Mouse (Mus musculus) small intestine, adult 2 months (tissue): Measurements from ENCODE around the gene 5730480H06Rik. TPM values are rescaled to one million over a fixed set of nuclear protein-coding genes. Genes with fewer than 3 reads are reported as not detected.

Experiments used
- H3K27ac ChIP-seq: fragments of 200-500 bp; 2 replicates; pipeline ENCODE4 v1.5.1; 2012; ENCODE audit warnings: low read depth, low read length, control low read depth, inconsistent platforms; ENCODE audit not compliant: insufficient read depth
- H3K27me3 ChIP-seq: fragments of 200-500 bp; 2 replicates; pipeline ENCODE4 v1.6.1; 2012; ENCODE audit warnings: mild to moderate bottlenecking, moderate library complexity, low read length, inconsistent platforms; ENCODE audit not compliant: control insufficient read depth, insufficient read depth
- H3K36me3 ChIP-seq: fragments of 200-500 bp; 2 replicates; pipeline ENCODE4 v1.6.1; 2012; ENCODE audit warnings: mild to moderate bottlenecking, low read length, control low read depth, inconsistent platforms; ENCODE audit not compliant: control insufficient read depth, insufficient read depth
- H3K4me1 ChIP-seq: fragments of 200-500 bp; 2 replicates; pipeline ENCODE4 v1.6.1; 2012; ENCODE audit warnings: low read length, inconsistent platforms, mixed read lengths; ENCODE audit not compliant: control insufficient read depth, insufficient read depth, insufficient read length
- H3K4me3 ChIP-seq: fragments of 200-500 bp; 2 replicates; pipeline ENCODE4 v1.5.1; 2012; ENCODE audit warnings: low read depth, mild to moderate bottlenecking, control low read depth, inconsistent platforms, low read length, moderate library complexity
- CTCF ChIP-seq: fragments of 200-500 bp; IDR thresholded peaks from 2 replicates; pipeline ENCODE4 v1.5.1; 2012; ENCODE audit warnings: low read depth, mild to moderate bottlenecking, control low read depth, inconsistent platforms, low read length, moderate library complexity, mixed read lengths; ENCODE audit not compliant: insufficient replicate concordance, insufficient read length; ENCODE audit errors: extremely low read depth
- POLR2A ChIP-seq: fragments of 200-500 bp; IDR thresholded peaks from 2 replicates; pipeline ENCODE4 v1.6.1; 2012; ENCODE audit warnings: low read depth, mild to moderate bottlenecking, control low read depth, inconsistent platforms, low read length, moderate library complexity
- WGBS: fragments of 180-500 bp; shearing (Covaris S2); methylation state at CpG from one replicate; pipeline ENCODE4 v1.1.7; 2018; 5-methylcytosine and 5-hydroxymethylcytosine counted together
- polyA plus RNA-seq: library from polyadenylated mRNA; depleted of rRNA; stranded (reverse); fragments of >200 nt; gene quantifications from 2 replicates; pipeline ENCODE4 v1.2.3, GENCODE M21; 2012; rRNA removed

The 5730480H06Rik gene
- polyA plus RNA-seq, result 0.75 and 1.1 TPM in 2 replicates

- WGBS, result 92% methylated on average over 8 of the region's 8 CpGs
- Histone ChIP-seq H3K4me1 (no peaks in the 10 kb centered on the region), H3K4me3 (no peak within 1 kb of the TSS), H3K36me3 (no peaks in the 10 kb centered on the region), H3K27me3 (no peaks in the 10 kb centered on the region), H3K27ac (no peak within 1 kb of the TSS)
- TF ChIP-seq CTCF (no peak), POLR2A (no peak)
These were observed at the start of gene 5730480H06Rik for GRCm38 (mm10) chr5:48327652-48328051. 5730480H06Rik (plus strand) TSS chr5:48327952.

- TF ChIP-seq POLR2A, result no peak
- TF ChIP-seq CTCF, result no peak
- no peak overlapping the region for H3K27ac ChIP-seq
- H3K4me1 ChIP-seq, result no peaks in the 10 kb centered on the region
- H3K27me3 ChIP-seq, result no peaks in the 10 kb centered on the region
- no peaks in the 10 kb centered on the region for H3K36me3 ChIP-seq
- no peak overlapping the region for H3K4me3 ChIP-seq
- 84% methylated on average over 3 of the region's 3 CpGs for WGBS
These were observed 26.6 kb upstream of the 5730480H06Rik start for GRCm38 (mm10) chr5:48301186-48301585.

GRCm38 (mm10) chr5:48315057-48315602, 12.6 kb upstream of the 5730480H06Rik start:
- 62% methylated on average over 6 of the region's 6 CpGs for WGBS
- Histone ChIP-seq H3K4me3 (no peak overlapping the region), H3K4me1 (no peaks in the 10 kb centered on the region)

GRCm38 (mm10) chr5:48320597-48320996, 7.2 kb upstream of the 5730480H06Rik start:
- Histone ChIP-seq H3K4me3 (no peak overlapping the region), H3K27me3 (no peaks in the 10 kb centered on the region), H3K27ac (no peak overlapping the region), H3K36me3 (no peaks in the 10 kb centered on the region), H3K4me1 (no peaks in the 10 kb centered on the region)
- no peak for TF ChIP-seq POLR2A
- TF ChIP-seq CTCF, result no peak
- WGBS, result 77% methylated on average over 4 of the region's 4 CpGs

More at GRCm38 (mm10) chr5:48315057-48315602, 12.6 kb upstream of the 5730480H06Rik start:
- no peaks in the 10 kb centered on the region for H3K27me3 ChIP-seq
- H3K36me3 ChIP-seq, result no peaks in the 10 kb centered on the region
- H3K27ac ChIP-seq, result no peak overlapping the region
- TF ChIP-seq POLR2A (no peak), CTCF (no peak)

GRCm38 (mm10) chr5:48326221-48326620, 1.5 kb upstream of the 5730480H06Rik start:
- Histone ChIP-seq H3K27ac (no peak overlapping the region), H3K27me3 (no peaks in the 10 kb centered on the region), H3K36me3 (no peaks in the 10 kb centered on the region), H3K4me3 (no peak overlapping the region), H3K4me1 (no peaks in the 10 kb centered on the region)
- TF ChIP-seq CTCF (no peak), POLR2A (no peak)

GRCm38 (mm10) chr5:48329751-48330150, 2.0 kb downstream of the 5730480H06Rik start:
- Histone ChIP-seq H3K36me3 (no peaks in the 10 kb centered on the region), H3K4me1 (no peaks in the 10 kb centered on the region), H3K27ac (no peak overlapping the region), H3K4me3 (no peak overlapping the region), H3K27me3 (no peaks in the 10 kb centered on the region)
- TF ChIP-seq CTCF (no peak), POLR2A (no peak)
- 85% methylated on average over 2 of the region's 2 CpGs for WGBS

- no peaks in the 10 kb centered on the region for H3K36me3 ChIP-seq
- WGBS, result 68% methylated on average over 2 of the region's 2 CpGs
- H3K4me1 ChIP-seq, result no peaks in the 10 kb centered on the region
- TF ChIP-seq POLR2A (no peak), CTCF (no peak)
- no peaks in the 10 kb centered on the region for H3K27me3 ChIP-seq
- no peak overlapping the region for H3K4me3 ChIP-seq
- H3K27ac ChIP-seq, result no peak overlapping the region
These were observed 3.1 kb downstream of the 5730480H06Rik start for GRCm38 (mm10) chr5:48330817-48331216.
